Mouse (Mus musculus) c-Kit-positive CD71-positive TER-119-positive erythroid progenitor cells, embryonic 14.5 days (primary cell): ENCODE results near the gene Apc2.

Experiments used
- DNase-seq: peaks from one replicate; pipeline ENCODE4 v3.0.0-alpha.2; 2013; ENCODE audit warnings: low spot score

The Apc2 gene

DNA sequence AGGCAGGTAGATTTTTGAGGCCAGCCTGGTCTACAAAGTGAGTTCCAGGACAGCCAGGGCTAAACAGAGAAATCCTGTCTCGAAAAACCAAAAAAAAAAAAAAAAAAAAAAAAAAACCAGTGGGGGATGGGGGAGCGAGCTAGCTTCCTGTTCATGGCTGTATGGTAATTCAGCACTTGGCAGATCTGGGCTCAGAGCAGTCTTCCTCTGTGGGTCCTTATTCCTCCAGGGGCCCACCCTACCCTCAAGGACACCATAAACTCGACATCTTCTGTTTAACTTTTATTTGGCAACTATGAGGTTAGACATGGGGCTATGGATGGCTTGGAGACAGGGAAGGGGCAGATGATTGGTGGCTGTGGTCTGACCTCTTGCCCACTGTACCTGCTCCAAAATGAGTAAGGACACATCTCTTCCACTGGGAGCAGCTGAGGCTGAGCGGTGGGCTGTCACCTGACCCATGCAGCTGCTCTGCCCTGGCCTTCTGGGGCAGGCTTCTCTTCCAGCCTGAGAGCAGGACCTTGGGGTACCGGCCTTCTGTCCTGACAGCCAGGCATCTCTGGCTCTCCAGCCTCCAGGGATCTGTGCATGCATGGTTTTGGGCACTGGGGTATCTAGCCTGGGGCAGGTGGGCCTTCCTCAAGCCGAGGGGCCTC is 25.4 kb downstream of the Apc2 start:
- DNase-seq = no peak

DNA sequence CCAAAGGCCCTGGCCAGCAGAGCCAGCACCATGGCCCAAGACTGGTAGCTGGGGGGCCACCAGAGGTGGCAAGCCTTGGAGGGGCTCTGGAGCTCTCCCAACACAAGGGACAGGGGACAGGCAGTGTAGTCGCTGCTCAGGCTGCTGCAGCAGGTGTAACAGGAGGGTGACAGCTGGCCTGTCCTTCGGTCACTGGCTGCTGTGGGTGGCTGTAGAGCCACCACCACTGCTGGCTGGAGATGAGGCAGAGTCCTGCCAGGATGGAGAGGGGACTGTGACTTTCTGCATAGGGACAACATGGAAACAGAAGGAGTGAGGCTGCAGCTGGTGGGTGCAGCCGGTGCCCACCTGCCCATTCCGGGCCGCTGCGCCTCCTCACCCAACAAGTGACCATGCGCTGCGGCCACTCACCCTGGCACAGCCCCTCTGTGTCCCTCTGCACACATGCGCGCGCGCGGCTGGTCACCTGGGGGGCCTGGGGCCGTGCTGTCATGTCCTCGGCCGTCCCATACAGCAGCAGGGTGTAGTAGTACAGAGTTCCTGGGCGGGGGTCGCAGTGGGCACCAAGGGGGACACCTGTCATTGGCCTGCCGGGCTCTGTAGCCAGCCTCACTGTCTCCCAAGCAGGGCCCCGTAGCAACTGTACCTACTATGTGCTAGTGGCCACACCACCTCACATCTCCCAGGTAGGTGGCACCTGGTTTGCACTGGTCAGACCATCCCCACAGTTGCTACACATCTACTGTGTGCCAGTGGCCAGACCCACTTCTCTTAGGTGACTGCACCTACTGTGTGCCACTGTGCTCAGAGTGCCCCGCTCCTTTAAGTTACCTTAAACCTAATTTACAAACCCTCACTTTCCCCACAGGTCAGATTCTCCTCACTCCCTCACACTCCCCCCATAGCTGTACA is 26.1 kb downstream of the Apc2 start:
- DNase-seq = no peak

DNA sequence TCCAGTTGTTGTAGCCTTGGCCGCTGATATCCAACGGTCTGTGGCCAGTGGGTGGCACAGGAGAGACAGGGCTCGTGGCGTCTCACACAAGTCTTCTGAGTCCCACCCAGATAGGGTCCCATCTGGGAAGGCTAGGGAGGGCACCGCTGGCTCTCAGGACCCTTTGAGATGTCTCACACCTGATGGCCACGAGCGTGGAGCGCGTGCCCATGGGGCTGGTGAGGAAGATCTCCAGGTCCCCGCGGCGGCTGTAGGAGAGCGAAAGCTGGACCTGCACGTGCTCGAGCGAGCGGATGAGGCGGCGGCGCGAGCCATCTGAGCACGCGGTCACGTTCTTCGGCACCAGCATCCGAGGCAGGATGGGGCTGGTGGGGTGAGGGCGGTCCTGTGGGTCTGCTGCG is 27.0 kb downstream of the Apc2 start:
- no peak for DNase-seq

DNA sequence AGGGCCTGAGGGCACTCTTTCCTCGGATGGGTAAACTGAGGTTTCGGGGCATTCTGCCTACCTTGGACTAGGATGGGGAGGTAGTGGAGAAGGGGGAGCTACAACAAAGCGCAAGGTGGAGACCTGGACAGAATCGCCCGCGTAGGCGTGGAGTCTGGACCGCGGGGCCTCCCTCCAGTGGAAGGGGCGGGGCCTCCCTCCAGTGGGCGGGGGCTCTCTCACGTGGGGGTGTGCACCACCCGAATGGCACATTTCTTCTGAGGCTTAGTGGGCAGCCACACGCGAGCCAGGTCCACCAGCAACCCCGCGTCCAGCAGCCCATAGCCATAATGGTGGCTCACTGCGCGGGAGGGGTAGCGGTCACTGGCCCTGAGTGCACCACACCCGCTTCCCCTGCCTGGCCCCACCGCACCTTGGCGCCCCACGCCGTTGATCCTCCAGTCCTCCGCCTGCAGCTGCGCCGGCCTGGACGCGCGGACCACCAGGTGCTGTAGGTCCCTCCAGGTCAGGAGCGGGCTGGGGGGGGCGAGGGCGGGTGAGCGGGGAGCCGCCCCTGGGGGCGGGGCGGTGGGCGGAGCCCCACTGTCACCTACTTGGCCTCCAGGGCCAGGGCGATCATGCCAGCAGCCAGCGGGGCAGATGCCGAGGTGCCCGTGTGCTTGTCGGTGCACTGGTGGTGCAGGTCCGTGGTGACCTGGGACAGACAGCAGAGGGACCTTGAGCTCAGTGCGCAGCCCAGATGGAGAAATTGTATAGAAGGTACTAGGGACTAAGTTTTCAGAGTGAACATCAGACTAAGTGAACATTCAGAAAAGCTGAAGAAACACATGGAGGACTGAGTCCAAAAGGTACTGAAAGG is 27.7 kb downstream of the Apc2 start:
- peak; percentile 74 for DNase-seq

DNA sequence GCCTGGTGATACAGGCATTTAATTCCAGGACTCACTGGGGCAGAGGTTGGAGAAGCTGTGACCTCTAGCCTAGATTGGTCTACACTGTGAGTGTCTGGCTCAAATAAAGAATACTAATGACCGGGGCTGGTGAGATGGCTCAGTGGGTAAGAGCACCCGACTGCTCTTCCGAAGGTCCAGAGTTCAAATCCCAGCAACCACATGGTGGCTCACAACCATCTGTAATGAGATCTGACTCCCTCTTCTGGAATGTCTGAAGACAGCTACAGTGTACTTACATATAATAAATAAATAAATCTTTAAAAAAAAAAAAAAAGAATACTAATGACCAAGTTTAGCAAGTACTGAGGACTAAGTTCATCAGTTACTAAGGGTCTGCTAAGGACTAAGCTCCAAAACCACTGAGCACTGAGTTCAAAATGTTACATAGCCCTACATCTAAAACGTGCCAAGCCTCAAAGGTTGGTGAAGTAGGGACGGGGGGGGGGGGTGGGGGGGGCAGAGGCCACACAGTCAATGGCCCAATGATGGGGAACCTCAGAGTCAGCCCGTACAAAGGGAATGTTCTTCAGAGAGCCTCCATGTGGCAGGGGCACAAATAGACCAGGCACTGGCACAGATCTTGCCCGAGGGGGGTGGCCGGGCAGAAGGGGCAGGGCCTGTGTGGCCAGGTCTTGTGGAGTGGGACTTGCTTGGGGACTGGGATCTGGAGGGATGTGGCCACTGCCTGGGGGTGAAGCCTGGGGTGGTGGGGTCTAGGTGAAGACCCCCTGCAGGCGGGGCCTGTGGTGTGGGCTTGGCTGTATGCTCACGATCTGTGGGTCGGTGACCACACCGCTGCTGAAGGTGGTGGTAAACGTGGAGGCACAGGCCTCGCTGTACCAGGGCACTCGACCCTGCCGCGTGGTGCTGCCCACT is 28.6 kb downstream of the Apc2 start:
- DNase-seq = no peak

DNA sequence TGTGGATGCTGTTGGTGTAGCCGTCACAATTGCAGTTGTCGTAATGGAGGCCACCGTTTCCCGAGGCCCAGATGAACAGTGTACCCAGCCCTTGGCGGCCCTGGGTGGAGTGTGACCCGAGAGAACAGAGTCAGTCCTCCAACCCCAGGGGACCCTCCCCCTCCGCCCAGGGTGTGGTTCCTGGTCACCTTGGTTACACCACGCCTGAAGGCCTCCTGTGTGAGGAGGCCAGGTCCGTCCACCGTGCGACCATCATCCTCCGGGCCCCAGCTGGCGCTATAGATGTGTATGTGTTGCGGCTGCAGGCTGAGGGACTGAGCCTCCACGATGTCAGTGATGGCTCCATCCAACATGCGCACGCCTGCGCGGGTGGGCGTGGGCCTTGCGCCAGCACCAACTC is 29.3 kb downstream of the Apc2 start:
- no peak for DNase-seq

DNA sequence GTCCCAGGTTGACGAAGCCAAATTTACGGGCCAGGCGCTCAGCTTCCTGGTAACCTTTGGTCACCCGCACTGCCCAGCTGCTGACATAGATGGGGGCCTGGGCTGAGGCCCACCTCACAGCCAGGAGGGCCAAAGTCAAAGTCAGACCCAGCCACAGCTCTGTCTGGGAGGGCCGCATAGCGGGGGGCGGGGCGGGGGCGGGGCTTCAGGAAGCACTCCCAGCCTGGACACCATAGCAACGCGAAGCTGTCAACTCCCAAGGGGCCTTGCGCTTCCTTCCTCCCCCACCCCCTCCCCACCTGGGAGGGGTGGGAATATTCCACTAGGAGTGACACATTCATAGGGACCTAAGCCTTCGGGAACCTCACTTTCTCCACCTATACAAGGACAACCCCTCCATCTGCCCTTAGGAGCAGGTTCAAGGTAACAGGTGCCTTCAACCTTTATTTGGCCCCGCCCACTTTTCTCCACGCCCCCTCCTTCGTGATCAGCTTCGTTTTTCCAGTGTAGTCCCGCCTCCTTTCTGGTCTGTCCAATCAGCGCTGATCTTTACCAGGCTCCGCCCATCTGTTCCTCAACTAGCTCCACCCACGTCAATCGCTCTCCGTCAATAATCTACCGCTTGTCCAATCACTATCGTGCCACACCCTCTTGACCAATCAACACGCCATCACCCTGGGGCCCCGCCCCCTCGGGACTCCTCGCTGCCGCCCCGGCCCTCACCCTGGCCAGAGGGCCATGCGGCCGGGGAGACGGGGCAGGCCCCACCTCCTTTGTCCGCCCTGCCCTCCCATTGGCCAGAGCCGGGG is 33.7 kb downstream of the Apc2 start, which contains the start of the genes Pcsk4 and Reep6:
Gene Pcsk4 (minus strand): TSS at position 226 of the 809 bp plus-strand sequence.
Gene Reep6 (plus strand): TSS at position 681 of the 809 bp plus-strand sequence.
- peak; percentile 97 for DNase-seq

DNA sequence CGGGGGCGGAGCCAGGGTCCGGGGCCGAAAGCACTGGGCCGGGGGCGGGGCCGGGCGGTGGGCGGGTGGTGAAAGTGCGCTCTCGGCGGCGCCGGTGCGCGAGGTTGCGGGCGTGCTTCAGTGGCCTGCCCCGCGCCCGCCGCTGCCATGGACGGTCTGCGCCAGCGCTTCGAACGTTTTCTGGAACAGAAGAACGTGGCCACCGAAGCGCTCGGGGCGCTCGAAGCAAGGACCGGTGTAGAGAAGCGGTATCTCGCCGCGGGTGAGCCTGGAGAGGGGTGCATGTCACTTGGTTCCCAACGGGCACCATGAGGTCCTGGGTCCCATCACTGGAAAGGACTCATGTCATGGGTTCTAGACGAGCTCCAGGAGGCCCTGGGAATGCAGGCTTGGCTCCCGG is 34.3 kb downstream of the Apc2 start:
- no peak for DNase-seq

DNA sequence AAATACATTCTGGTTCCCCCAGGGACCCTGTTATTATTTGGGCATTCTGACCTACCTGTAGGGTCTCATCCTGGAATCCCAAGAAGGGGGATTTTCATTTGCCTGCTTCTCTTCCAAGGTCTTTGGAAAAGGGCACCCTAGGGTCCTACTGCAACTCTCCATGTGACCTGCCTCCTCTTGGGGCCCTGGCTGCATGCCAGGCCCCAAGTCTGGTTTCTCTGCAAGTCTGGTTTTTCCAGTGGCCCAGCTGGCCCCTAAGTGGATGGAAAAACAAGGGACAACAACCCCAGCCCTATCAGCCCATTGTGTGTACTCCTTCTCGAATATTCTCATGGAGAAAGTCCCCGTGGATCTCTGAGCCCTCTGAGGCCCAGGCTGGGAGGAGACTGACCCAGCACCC is 35.1 kb downstream of the Apc2 start:
- DNase-seq = no peak

DNA sequence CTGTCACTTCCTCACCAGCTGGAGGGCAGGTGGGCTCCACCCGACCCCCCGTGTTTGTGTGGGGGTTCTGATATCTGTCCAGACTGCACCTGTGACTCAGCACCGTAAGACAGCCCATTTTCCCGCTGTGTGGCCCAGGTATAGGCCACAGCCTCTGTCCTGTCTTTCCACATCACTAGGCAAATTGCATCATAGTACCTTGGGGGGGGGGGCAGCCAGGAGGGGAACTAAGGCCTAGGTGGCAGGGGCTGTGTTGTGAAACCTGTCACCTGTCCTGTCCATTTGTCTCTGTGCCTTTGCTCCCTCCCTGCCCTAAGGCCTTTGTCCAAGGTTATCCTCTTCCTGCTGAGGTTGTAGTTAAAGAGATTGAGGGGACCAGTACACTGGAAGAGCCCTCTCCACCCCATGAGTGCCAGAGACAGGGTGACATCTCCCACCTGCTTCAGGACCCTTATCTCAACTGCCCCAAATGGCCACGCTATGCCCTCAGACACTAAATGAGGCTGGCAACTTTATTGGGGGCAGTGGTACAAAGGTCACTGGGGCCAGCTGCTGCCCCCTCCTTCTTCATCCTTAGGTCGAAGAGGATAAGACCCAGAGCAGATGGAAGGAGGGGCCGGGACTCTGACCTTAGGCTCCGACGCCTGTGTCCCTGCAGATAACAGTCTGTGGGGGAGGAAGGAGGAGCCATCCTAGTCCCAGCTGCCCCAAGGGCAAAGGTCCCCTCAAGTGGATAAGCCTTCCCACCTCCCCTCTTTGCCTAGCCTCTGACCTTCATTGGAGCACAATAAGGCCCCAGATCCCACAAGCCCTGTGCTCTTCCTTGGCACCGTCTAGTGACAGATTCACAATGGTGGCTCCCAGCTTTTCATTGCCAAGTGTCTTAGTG is 36.1 kb downstream of the Apc2 start:
- peak; percentile 87 for DNase-seq

DNA sequence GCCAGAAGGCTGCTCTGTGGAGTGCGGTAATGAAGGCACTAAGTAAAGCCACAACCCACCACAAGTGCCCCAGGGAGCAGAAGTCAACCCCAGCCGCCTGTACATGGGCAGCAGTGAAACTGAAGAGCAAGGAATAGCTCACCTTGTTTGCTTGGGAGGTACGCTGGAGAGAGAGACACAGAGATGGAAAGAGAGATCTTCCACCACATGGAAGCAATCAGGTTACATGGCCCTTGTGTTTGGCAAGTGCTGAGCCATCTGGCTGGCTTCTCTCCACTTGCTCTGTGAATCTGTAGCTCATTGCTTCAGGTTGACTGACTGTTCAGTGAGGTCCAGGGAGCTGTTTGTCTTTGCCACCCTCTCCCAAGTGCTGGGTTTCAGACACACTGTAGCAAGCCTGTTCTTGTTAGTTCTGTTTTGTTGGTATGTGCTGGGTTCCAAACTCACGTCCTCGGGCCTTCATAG is 36.8 kb downstream of the Apc2 start:
- DNase-seq = no peak

DNA sequence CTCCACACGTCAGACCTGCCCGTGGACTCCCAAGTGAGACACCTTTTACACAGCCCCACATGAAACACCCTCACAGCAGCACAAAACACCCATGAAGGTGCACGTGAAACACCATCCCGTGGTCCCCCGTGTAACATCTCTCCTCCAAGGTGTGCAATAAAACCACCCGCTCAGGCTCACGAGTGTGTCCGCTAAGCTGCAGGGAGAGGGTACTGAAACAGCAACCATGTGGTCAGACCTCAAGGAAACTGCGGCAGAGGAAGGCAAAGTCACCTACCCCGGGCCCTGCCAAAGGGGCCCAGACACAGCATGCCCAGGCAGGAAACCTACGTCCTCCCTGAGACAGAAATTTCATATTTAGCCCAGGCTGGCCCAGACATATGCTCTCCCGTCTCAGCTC is 40.5 kb downstream of the Apc2 start:
- DNase-seq = no peak

DNA sequence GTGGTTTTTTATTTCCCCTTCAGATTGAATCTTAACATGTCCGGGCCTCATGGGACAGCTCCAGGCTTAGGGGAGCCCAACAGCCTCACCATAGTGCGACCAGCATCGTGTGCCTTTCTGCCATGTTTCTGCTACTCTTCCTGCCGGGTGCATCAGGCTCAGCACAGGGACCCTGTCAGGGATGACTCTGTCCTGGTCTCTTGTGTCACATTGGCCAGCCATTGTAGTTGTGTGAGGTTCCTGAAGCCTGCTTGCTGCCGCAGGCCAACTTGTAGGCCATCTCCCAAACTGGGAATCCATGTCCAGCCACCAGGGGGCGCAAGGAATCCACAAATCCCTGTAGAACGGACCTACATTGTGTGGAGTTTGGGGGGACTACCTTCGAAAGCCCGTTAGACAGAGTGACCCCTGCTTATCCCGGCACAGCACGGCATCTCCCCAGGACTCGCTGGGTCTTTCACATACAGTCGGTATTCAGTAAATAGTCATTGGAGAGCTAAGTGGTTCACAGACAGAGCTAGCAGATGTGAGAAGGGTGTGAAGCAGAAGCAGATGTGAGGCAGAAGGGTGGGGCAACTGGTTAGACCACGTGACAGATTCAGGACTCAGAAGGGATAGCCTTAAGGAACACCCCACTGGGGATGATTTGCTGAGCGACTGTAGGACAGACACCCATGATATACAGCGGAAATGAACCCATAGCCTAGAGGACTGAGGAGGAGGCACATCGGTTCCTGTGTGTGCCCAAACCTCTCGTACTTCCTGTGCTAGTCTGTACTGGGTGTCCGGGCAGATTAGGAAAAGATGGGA is 44.4 kb downstream of the Apc2 start:
- peak; percentile 92 for DNase-seq

DNA sequence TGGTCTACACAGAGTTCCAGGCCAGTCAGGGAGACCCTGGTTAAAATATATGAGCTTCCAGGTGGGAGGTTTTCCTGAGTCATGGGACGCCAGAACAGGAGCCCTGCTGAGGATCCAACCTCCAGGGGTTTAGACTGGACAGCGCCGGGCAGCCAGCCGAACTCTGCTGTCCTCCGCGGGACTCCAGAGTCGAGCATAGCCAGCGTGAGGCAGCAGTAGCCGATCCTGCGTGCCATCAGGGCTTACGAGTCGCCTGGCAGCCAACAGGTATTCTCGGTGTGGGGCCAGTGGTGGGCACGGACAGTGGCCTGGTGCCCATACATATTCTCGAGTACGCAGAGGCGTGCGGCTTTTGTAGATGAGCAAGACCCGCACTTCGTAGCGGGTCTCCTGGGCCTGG is 45.2 kb downstream of the Apc2 start:
- no peak for DNase-seq

DNA sequence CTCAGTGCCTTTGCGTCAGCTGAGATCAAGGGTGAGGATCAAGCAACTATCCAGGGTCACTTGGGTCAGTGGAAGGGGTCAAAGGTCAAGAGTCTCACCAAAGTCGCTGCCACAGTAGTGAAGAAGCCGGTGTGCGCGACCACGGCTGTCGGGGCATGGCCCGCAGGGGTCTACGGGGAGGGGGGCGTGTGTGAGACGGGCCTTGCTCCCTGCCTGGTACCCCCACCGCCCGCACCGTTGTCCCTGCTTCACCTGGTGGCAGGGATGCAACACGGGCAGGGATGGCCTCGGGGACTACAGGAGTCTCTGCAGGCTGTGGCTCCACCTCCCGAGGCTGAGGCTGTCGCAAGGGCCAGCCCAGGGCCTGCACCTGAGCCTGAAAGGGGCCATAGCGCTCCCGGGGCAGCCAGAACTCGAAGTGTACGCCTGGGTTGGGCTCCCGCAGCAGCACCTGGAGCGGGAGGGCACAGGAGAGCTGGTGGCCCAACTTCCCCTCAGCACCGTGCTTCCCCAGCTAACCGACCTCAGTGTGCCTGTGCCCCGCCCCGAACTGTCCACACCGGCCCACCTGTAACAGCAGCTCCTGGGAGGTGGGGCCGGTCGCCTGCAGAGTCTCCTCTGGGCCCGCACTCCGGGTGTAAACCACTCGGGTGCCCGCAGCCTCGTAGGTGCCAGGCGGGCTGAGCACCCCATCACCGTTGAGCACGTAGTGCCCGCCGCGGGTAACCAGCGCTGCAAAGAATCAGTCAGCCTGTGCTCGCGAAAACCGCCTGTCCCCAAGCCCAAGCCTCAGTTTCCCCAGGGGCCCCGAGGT is 45.9 kb downstream of the Apc2 start:
- no peak for DNase-seq

DNA sequence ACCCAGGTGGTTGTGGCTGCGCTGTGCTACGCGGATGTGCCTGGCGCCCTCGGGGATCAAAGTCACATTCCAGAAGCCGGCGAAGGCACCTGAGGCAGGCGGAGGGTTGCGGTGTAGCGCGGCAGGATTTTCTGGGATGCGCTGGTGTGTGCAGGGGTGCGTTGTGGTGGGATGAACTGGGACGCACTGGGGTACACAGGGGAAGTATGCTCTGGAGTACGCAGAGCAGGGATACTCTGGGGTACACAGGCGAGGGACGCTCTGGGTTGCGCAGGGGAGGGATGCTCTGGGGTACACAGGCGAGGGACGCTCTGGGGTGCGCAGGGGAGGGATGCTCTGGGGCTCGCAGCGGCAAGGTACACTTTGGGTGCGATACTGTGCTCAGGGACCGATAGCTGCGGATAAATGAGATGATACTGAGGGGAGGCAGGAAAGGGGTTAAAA is 46.5 kb downstream of the Apc2 start:
- no peak for DNase-seq

DNA sequence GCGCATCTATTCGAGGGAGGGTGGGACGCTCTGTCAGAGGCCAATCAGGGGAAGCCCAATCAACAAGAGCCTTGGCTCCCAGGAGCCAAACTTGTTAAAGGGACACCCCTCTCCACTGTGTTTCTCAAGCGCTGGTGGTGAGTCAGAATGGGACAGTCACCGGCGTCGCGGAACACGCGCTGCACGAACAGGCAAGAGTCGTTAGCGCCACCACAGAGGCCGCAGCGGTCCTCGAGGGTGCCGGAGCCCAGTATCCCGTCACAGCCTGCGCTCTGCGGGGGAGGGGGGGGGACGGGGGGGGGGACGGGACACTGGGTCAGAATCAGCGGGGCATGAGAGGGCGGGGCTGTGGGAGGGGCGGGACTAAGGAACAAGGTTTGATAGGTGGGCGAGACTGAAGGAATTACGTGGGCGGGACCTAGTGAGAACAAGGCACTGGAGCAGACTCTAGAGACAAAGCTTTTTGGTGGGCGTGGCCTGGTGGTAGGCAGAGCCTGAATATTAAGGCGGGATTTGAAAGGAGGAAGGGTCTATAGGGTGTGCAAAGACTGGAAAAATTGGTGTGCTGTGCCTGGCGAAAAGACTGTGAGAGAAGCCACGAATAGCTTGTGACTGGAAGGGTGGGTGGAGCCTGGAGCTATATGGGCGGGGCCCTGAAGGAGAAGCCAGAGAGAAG is 47.1 kb downstream of the Apc2 start:
- DNase-seq = peak; percentile 76
